Mouse (Mus musculus) embryonic facial prominence, embryonic 12.5 days (tissue): ENCODE results near the gene Sema3b. TPM values are rescaled to one million over a fixed set of nuclear protein-coding genes. Genes with fewer than 3 reads are reported as not detected.

Experiments
- ATAC-seq: fragments of 200-750 bp; cut with Nextera tagmentation; 2 replicates; pipeline ENCODE4 v1.8.0; 2017; ENCODE audit not compliant: insufficient number of reproducible peaks, insufficient read depth, low FRiP score, low TSS enrichment
- H3K27ac ChIP-seq: fragments of 300-500 bp; sonication (generic); 2 replicates; pipeline ENCODE4 v1.5.1; 2016; ENCODE audit warnings: mild to moderate bottlenecking
- H3K27me3 ChIP-seq: fragments of 300-500 bp; sonication (generic); 2 replicates; pipeline ENCODE4 v1.6.1; 2016; ENCODE audit warnings: mild to moderate bottlenecking, moderate library complexity
- H3K36me3 ChIP-seq: fragments of 300-500 bp; sonication (generic); 2 replicates; pipeline ENCODE4 v1.6.1; 2016; ENCODE audit warnings: mild to moderate bottlenecking
- H3K4me1 ChIP-seq: fragments of 300-500 bp; sonication (generic); 2 replicates; pipeline ENCODE4 v1.6.1; 2016
- H3K4me2 ChIP-seq: fragments of 300-500 bp; sonication (generic); replicated peaks from 2 replicates; pipeline ENCODE4 v1.6.1; 2016; ENCODE audit warnings: mild to moderate bottlenecking, moderate library complexity
- H3K4me3 ChIP-seq: fragments of 300-500 bp; sonication (generic); 2 replicates; pipeline ENCODE4 v1.5.1; 2016; ENCODE audit warnings: mild to moderate bottlenecking
- H3K9ac ChIP-seq: fragments of 300-500 bp; sonication (generic); 2 replicates; pipeline ENCODE4 v1.6.1; 2016; ENCODE audit warnings: mild to moderate bottlenecking, moderate library complexity
- H3K9me3 ChIP-seq: fragments of 300-500 bp; sonication (generic); 2 replicates; pipeline ENCODE4 v1.6.1; 2016; ENCODE audit warnings: mild to moderate bottlenecking, moderate library complexity
- WGBS: fragments of 180-500 bp; shearing (Covaris S2); methylation state at CpG from one replicate; pipeline ENCODE4 v1.1.7; 2016; 5-methylcytosine and 5-hydroxymethylcytosine counted together
- polyA plus RNA-seq: library from polyadenylated mRNA; unstranded; fragments of >200 nt; fragmentation: Nextera tagmentation; extraction: Ambion mirVana; gene quantifications from 2 replicates; pipeline ENCODE4 v1.2.1, GENCODE M21; 2016

The Sema3b gene
- polyA plus RNA-seq, 1 experiment from 2014 or later = 6.9 TPM

DNA sequence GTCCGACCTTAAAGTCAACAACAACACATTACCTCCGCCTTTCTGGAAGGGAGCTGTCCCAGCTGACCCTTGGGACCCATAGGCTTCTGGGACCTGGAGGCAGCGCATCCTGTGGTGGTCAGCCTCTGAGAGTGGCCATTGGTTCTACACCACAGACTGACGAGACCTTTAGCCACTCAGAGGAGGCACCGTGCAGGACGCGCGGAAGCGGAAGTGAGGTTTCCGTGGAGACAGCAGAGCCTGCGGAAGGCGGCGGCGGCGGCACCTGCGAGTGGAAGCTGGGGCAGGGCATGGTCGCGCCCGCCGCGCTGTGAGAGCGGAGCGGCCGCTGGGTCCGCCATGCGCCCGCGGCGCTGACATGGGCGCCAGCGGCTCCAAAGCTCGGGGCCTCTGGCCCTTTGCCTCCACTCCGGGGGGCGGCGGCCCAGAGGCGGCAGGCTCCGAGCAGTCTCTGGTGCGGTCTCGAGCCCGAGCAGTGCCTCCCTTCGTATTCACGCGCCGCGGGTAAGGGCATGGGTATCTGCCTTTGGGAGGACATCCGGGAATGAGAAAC lies 45.9 kb downstream of the Sema3b start, which contains the start of gene Tusc2:
Gene Tusc2, plus strand, starts transcription at position 227 of the 553 bp plus-strand sequence.
- H3K4me3 ChIP-seq = peak within 1 kb of the TSS; percentile 80
- no peaks in the 10 kb centered on the region for H3K27me3 ChIP-seq
- H3K27ac ChIP-seq = peak within 1 kb of the TSS; percentile 64
- H3K4me2 ChIP-seq = peak within 1 kb of the TSS; percentile 80
- WGBS = 1% methylated on average over 46 of the region's 46 CpGs
- peak within 1 kb of the TSS; percentile 70 for H3K9ac ChIP-seq
- peaks cover 54% of the 10 kb centered on the region for H3K36me3 ChIP-seq
- H3K9me3 ChIP-seq = no peaks in the 10 kb centered on the region
- ATAC-seq = peak; percentile 91
- H3K4me1 ChIP-seq = peaks cover 25% of the 10 kb centered on the region

DNA sequence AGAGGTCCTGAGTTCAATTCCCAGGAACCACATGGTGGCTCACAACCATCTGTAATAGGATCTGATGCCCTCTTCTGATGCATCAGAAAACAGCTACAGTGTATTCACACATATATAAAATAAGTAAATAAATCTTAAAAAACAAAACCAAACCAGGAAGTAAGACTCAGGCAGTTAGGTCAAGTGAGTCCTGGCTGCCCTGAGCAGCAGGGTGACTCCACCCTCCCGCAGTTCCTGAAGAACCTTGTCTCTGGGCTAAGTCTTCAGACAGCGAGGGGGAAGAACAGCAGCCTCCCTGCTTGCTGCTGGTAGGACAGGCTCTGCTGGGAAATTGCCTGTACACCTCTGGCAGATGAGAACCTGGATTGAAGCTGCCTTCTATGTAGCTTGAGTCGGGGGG lies 52.7 kb downstream of the Sema3b start:
- Histone ChIP-seq H3K27me3 (no peaks in the 10 kb centered on the region), H3K36me3 (peaks cover 51% of the 10 kb centered on the region), H3K4me3 (peak overlapping the region; percentile 78), H3K4me2 (peak overlapping the region; percentile 83), H3K27ac (peak overlapping the region; percentile 43; the same call in 1 of the 2 replicates), H3K4me1 (peaks cover 40% of the 10 kb centered on the region), H3K9me3 (no peaks in the 10 kb centered on the region), H3K9ac (no peak overlapping the region)
- no peak for ATAC-seq
- 79% methylated on average over 3 of the region's 3 CpGs for WGBS

DNA sequence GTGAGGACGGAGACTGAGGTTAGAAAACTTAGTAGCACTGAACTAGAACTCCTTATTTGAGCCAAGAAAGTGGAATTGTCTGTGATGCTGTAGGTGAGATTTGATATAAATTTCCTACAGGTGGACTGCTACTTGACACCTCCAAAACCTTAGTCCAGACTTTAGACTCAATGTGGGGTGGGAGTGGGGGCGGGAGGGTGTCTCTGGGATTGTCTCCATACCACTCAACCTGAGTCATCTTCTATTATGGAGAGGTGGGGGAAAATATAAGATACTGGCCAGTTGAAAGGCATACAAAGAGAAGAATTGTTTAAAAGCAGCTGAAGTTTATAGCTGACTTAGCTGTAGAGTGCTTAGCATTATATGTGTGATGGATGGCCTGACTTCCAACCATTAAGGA lies 53.3 kb downstream of the Sema3b start:
- Histone ChIP-seq H3K9me3 (no peaks in the 10 kb centered on the region), H3K36me3 (peaks cover 45% of the 10 kb centered on the region), H3K9ac (peak overlapping the region; percentile 79), H3K27ac (peak overlapping the region; percentile 94), H3K4me2 (peak overlapping the region; percentile 83), H3K4me1 (peaks cover 46% of the 10 kb centered on the region), H3K27me3 (peaks cover 2% of the 10 kb centered on the region; the same call in 1 of the 2 replicates), H3K4me3 (peak overlapping the region; percentile 78)
- WGBS = 41% methylated on average over 2 of the region's 2 CpGs
- no peak for ATAC-seq

DNA sequence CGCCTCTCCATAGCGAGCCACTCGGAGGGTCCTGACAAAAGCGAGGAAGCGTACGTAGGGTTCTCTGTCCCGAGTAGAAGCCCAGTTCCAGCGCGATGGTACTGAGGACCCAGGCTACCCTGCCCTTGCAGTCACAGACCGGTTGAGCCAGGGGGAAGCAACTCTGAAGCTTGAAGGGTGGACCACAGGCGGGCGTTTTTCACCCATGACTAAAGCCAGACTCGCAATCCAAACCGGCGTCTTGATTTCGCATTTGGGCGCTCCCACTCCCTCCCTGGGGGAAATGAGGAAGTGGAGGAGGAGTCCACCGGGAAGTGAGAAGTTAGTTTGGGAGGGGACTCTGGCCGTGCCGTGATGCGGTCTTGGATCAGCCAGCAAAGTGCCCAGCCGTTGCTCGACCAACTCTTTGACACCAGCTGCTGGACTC lies 54.0 kb downstream of the Sema3b start:
- under 1% methylated on average over 23 of the region's 23 CpGs for WGBS
- Histone ChIP-seq H3K4me1 (peaks cover 49% of the 10 kb centered on the region), H3K36me3 (peaks cover 38% of the 10 kb centered on the region), H3K9ac (peak overlapping the region; percentile 79), H3K9me3 (no peaks in the 10 kb centered on the region), H3K4me3 (peak overlapping the region; percentile 78), H3K27me3 (peaks cover 8% of the 10 kb centered on the region; the same call in 1 of the 2 replicates), H3K27ac (peak overlapping the region; percentile 94), H3K4me2 (peak overlapping the region; percentile 83)
- ATAC-seq = peak; percentile 9

DNA sequence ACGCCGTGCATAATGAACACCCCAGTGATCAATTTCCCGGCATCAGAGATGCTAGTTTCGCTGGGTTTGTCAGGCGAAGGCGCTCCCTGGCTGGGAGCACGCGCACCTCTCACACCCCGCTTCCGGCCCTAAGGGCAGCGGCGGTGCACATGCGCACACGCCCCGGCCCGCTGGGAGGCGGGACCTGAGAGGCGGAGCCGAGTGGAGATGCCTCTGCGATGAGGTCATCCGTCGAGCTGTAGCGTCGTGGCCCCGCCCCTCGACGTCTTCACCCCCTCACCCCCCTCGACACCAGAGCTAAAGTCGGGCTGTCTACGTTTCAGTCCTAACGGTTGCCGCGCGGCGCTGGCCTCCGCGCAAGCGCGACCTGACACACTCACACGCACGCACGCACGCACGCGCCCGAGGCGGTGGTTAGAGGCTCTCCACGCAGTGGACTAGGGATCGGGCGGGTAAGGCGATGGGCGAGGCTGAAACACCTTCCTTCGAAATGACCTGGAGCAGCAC lies 54.7 kb downstream of the Sema3b start:
- H3K9me3 ChIP-seq = no peaks in the 10 kb centered on the region
- peak overlapping the region; percentile 79 for H3K9ac ChIP-seq
- H3K4me2 ChIP-seq = peak overlapping the region; percentile 83
- H3K36me3 ChIP-seq = peaks cover 31% of the 10 kb centered on the region
- ATAC-seq = peak; percentile 90
- peak overlapping the region; percentile 78 for H3K4me3 ChIP-seq
- under 1% methylated on average over 53 of the region's 53 CpGs for WGBS
- H3K27me3 ChIP-seq = peaks cover 13% of the 10 kb centered on the region; the same call in 1 of the 2 replicates
- peaks cover 49% of the 10 kb centered on the region for H3K4me1 ChIP-seq
- peak overlapping the region; percentile 94 for H3K27ac ChIP-seq

DNA sequence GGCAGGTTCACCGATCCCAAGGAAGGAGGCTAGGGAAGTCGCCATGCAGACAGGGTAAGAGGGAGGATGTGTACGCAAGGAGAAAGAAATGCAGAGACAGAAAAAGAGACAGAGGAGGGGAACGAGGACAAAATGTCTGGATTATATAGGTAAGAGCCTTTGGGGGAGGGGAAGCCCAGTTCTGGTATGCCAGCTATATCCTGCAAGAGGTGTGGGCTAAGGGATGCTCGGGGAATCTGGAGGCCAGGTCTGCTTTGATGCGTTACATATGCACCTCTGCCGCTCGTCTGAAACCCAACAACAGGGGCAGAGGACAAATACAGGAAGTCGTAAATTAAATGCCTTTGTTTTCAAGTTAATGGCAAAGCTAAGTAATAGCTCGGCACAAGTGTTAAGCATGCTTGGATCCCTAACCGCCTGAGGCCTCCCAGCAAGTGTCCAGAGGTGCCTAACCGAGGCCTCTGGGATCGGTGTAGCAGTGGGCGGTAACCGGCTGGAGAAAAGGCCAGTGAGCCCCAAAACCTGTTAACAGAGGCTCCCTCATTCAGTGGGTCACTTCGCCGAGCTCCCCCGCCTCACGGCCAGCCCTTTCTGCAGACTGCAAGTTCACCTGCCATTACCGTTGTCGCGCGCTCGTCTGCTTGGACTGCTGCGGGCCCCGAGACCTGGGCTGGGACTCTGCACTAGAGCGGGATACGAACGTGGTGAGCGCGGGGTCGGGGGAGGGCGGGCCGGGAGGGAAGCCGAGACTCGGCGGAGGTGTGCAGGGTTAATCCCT lies 55.3 kb downstream of the Sema3b start:
- Histone ChIP-seq H3K9ac (peak overlapping the region; percentile 79), H3K4me3 (peak overlapping the region; percentile 78), H3K27me3 (peaks cover 13% of the 10 kb centered on the region; the same call in 1 of the 2 replicates), H3K4me2 (peak overlapping the region; percentile 83), H3K27ac (peak overlapping the region; percentile 69), H3K9me3 (no peaks in the 10 kb centered on the region), H3K4me1 (peaks cover 49% of the 10 kb centered on the region), H3K36me3 (peaks cover 25% of the 10 kb centered on the region)
- 6% methylated on average over 37 of the region's 37 CpGs for WGBS
- ATAC-seq = peak; percentile 49

DNA sequence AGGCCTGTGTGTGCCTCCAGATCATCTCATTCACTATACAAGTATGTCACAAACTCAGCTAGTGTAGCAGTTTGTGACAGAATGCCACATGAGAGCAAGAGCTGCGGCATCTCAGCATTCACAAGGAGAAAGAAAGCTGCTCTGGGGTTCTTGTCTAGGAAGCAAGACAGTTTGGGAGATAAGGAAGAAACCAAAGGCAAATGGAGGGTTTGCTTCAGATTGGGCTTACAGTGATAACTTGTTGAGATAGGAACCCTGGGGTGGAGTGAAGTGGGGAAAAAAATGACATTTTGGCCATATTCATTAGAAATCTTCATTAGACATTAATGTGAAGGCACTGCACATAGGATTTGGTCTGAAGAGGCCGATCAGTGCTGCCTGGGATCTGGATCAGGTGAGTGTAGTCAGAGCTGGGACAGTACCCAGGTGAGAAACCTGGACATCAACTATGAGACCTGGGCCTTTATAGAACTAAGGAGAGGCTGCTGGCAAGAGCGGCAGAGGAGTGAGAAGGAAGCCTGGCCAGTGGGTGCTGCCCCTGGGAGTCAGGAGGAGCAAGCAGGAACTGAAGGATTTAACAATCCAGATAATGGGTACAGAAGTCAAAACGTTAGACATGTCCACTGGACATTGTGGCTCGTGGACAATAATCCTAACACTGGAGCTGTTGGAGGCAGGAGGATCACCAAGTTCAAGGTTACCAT lies 56.2 kb downstream of the Sema3b start:
- no peak for ATAC-seq
- Histone ChIP-seq H3K9ac (no peak overlapping the region; the same call in 1 of the 2 replicates), H3K4me2 (peak overlapping the region; percentile 83), H3K4me3 (no peak overlapping the region), H3K4me1 (peaks cover 49% of the 10 kb centered on the region), H3K36me3 (peaks cover 16% of the 10 kb centered on the region), H3K9me3 (no peaks in the 10 kb centered on the region), H3K27me3 (peaks cover 13% of the 10 kb centered on the region; the same call in 1 of the 2 replicates), H3K27ac (no peak overlapping the region)
- WGBS = 86% methylated on average over 5 of the region's 5 CpGs

DNA sequence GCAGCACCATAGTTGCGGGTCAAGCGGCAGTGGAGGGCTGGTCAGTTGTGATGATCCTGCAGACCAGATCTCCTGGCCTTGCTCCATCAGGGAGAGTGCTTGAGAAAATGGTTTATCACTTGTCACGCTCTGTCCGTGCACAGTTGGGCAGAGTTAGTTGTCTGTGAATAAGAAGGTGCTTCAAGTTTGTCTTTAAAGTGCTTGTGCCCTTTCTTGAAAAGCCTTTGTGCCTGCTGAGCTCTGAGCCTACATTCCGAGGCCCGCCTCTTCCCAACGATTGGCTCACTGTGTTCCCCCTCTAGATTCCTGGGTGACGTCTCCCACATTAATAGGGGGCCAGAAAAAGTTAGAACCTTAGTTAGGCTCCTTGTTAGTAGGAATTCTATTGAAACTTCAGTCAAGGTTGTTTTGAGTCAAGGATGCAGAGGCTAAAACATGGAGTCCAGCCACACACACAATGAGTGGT lies 57.1 kb downstream of the Sema3b start:
- Histone ChIP-seq H3K36me3 (0 out of 2 replicates have a peak, but pooled peaks cover 7% of the 10 kb centered on the region), H3K4me1 (peaks cover 55% of the 10 kb centered on the region), H3K27me3 (peaks cover 13% of the 10 kb centered on the region; the same call in 1 of the 2 replicates), H3K9me3 (no peaks in the 10 kb centered on the region), H3K4me2 (peak overlapping the region; percentile 83), H3K9ac (peak overlapping the region; percentile 70), H3K4me3 (peak overlapping the region; percentile 49), H3K27ac (peak overlapping the region; percentile 59)
- ATAC-seq = no peak
- 7% methylated on average over 8 of the region's 8 CpGs for WGBS

DNA sequence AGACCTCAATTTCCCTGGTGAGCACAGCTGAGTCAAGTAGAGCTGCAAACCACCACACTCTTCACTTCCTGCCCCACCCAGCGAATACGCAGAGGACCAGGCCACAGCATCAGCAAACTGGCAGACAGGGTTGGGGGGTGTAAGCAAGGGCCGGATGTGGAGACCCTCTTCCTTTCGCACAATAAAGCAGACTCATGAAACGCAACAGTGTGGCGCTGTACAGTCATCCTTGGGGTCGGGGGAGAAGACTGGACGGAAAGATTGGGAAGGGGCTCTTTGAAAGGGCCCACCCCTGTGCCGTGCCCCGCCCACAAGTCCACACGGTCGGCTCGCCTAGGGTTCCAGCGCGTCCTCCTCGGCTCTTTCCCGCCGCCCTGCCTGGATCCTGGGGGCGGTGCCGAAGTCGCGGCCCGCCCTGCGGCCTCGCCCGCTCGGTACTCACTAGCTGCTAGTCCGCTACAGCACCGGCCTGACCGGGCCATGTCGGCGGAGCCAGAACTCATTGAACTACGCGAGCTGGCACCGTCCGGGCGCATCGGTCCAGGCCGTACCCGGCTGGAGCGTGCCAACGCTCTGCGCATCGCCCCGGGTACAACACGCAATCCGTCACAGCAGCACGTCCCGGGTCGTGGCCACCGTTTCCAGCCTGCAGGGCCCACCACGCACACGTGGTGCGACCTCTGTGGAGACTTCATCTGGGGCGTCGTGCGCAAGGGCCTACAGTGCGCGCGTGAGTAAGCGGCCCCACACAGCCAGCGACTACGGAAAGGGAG lies 57.7 kb downstream of the Sema3b start, which contains the start of gene Rassf1:
Gene Rassf1, plus strand, starts transcription at position 439 of the 773 bp plus-strand sequence.
- Histone ChIP-seq H3K9me3 (no peaks in the 10 kb centered on the region), H3K27me3 (peaks cover 13% of the 10 kb centered on the region; the same call in 1 of the 2 replicates), H3K4me1 (peaks cover 55% of the 10 kb centered on the region), H3K9ac (peak within 1 kb of the TSS; percentile 70), H3K4me3 (peak within 1 kb of the TSS; percentile 49), H3K36me3 (0 out of 2 replicates have a peak, but pooled peaks cover under 1% of the 10 kb centered on the region), H3K27ac (peak within 1 kb of the TSS; percentile 59), H3K4me2 (peak within 1 kb of the TSS; percentile 83)
- WGBS = under 1% methylated on average over 63 of the region's 63 CpGs
- peak; percentile 7; the same call in 1 of the 2 replicates for ATAC-seq

DNA sequence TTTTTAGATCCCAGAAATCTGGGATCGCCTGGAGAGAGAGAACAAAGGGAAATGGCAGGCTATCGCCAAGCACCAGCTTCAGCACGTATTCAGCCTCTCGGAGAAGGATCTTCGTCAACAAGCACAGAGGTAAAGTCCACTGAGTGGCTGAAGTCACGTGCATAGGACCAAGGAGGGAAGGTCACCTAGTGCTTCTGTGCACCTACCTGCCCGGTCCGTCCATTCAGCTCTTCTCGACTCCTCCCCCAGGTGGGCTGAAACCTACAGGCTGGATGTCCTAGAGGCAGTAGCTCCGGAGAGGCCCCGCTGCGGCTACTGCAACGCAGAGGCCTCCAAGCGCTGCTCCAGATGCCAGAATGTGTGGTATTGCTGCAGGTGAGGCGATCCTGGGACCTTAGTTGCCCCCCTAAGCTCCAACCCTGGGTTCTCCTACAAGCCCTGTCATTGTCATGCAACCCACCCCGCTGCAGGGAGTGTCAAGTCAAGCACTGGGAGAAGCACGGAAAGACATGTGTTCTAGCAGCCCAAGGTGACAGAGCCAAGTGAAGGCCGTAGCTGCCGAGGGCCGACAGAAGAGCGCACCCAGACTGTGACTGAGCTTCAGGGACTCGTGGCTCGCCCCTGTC lies 58.4 kb downstream of the Sema3b start:
- H3K4me2 ChIP-seq = peak overlapping the region; percentile 83
- no peak overlapping the region; the same call in 1 of the 2 replicates for H3K27ac ChIP-seq
- H3K27me3 ChIP-seq = peaks cover 13% of the 10 kb centered on the region; the same call in 1 of the 2 replicates
- no peaks in the 10 kb centered on the region for H3K36me3 ChIP-seq
- peak overlapping the region; percentile 70 for H3K9ac ChIP-seq
- no peak for ATAC-seq
- peak overlapping the region; percentile 49 for H3K4me3 ChIP-seq
- no peaks in the 10 kb centered on the region for H3K9me3 ChIP-seq
- peaks cover 48% of the 10 kb centered on the region for H3K4me1 ChIP-seq
- 24% methylated on average over 23 of the region's 23 CpGs for WGBS
